Mouse (Mus musculus) erythroblast, adult 5-6 weeks (primary cell): Measurements from ENCODE around the gene Btc. TPM values are rescaled to one million over a fixed set of nuclear protein-coding genes. Genes with fewer than 3 reads are reported as not detected.

Source experiments
- ATAC-seq: replicated peaks from 2 replicates; pipeline ENCODE4 v1.8.0; 2016; ENCODE audit warnings: moderate number of reproducible peaks, mild to moderate bottlenecking, moderate TSS enrichment, inconsistent platforms; ENCODE audit not compliant: poor library complexity, low FRiP score, severe bottlenecking
- total RNA-seq, 2 experiments: library from RNA; stranded (forward) in 1 of 2; stranded (reverse) in 1 of 2; fragments of 150-400 nt in 1 of 2; fragments of 200-764, 138-1000 nt in 1 of 2; gene quantifications; 2 replicates each; pipeline versions ENCODE4 v1.2.3 to v1.2.4; 2015 to 2017; ENCODE audit warnings: low replicate concordance in 2 of 2

Gene Btc
- total RNA-seq, 2 experiments from 2014 or later, result not detected

DNA sequence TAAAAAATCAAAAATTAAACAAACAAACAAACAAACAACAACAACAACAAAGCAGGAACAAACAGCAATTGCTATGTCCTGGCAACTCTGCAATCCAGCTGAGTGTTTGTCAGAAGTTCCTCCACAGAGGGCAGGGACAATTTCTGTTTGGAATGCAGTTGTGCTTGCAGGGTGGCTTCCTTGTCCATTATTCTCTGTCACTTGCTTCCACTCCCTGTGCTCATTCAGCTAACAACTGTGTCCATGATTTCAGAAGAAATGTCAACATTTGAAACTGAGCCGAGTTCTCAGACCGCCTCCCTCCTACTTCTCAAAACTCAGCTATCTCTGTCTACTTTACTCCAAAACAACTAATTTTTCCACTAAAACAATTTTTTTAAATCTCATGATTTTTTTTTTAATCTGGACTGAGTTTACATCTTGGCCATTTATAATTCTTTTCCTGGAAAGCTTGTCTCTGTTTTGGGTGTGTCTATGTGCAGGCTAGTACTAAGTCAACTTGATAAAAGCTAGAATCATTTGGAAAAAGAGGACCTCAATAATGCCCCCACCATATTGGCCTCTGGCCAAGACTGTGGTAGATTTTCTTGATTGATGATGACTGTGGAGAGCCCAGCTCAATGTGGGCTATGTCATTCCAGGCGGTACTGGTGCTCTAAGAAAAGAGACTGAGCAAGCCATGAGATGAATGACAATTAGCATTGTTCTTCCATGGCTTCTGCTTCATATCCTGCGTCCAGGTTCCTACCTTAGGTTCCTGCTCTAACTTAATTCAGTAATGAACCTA, 70.5 kb downstream of the Btc start:
- no peak for ATAC-seq

DNA sequence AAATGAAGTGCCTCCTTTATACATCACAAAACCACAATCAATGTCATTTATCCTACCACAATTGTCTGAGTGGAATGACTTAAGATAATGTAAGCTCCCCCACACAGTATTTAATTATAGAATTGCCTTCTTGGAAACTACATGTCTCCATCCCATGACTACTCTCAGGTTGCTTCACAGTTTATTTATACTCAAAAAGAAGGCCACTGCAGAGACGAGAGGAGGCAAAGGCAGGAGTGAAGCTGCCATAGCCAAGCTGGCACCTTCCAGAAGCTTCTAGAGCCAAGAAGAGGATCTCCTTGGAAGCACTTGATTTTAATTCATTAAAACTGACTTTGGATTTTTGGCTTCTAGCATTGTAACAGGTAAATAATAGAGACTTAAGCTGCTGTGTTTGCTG, 81.0 kb downstream of the Btc start:
- ATAC-seq, result no peak

- no peak for ATAC-seq
Observed at GRCm38 (mm10) chr5:91320348-91320747, 82.4 kb downstream of the Btc start.

GRCm38 (mm10) chr5:91313971-91314370, 88.8 kb downstream of the Btc start:
- no peak for ATAC-seq

GRCm38 (mm10) chr5:91311767-91312166, 91.0 kb downstream of the Btc start:
- no peak for ATAC-seq

DNA sequence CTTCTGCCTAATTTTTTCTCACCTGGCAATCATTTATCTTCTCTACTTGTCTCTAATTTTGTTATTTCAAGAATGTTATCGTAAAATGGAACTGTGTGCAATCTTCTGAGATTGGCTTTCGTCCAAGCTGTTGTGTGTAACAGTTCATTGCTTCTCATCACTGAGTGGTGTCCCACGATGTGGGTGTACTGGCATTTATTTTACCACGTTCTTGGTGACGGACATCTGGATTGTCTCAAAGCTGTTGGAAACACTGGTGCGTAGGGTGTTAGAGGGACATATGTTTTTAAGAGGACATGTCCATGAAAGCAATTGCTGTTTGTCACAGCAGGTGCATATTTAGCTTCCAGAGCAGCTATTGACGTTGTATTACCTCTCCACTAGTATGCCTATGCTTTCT, 94.2 kb downstream of the Btc start:
- ATAC-seq, result no peak

DNA sequence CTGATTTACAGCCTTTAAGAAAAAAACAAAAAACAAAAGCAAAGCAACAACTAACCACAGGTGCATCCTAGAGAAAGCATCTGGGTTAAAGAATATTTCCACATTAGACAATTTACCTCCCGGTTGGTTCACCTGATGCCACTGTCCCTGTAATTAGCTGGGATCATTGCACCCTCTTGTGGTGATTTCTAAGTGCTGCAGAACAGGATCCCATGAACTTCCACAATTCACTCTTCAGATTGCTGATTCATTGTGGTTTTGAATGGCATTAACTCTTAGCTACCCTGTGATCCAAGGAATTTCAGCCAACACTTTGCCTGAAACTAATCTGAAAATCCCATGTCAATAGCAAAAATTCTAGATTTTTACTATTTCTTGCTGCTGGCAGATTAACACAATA, 94.9 kb downstream of the Btc start:
- ATAC-seq, result no peak

Other genes starting within 250 kb of the Btc start
- gene Parm1, start 114.6 kb upstream of the Btc start, total RNA-seq (2015; ENCODE audit: low replicate concordance), result not detected in 2 replicates
- 0.14 TPM in 1 of 2 replicates, not detected in the other for gene Parm1, start 114.6 kb upstream of the Btc start, total RNA-seq (2017; ENCODE audit: low replicate concordance)